Mouse (Mus musculus): ENCODE data around the gene Glrx. TPM values are rescaled to one million over a fixed set of nuclear protein-coding genes. Genes with fewer than 3 reads are reported as not detected.
A peak's percentile ranks its signal among the peaks of the same experiment; 100 is the strongest.
"Not testable (repeated sequence)": the region's sequence is repeated elsewhere in the genome, so short reads cannot be mapped to it uniquely, and the experiment has no call there.

The Glrx gene
- polyA plus RNA-seq, 1 experiment, result 15.9 TPM

DNA sequence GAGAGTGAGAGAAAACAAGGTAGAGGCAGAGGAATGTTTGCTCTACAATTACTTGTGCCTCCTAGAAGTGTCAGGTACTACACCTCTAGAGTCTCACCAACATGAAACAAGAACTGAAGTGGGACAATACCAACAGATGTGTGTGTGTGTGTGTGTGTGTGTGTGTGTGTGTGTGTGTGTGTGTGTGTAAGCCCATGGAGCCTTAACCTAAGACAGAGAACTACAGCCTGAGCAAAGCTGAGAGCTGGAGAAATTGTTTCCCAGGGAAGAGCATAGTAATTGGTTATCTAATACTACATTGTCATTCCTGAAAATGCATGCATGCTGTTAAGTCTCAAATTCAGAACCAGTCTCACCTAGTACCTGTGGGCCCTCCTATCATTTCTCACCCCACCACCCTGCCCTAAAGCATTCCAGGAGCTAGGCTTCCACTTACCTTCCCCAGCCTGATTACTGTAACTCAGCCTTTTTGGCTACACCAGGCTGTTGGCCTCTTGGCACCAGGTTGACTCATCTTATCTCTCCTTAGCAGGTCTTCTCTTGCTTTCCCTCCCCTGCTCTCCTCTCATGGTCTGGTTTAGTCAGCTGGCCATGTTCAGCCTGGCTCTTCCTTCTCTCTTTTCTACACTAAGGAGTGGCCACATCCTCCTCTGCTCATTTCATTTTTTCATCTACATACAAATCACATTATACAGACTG lies 26.0 kb downstream of the Glrx start:
- H3K27ac ChIP-seq (ENCODE audit: insufficient read depth, low read length), result no peak overlapping the region
- no peaks in the 10 kb centered on the region for H3K36me3 ChIP-seq (ENCODE audit: control insufficient read depth, insufficient read depth, low read length)
- TF ChIP-seq CTCF (IDR thresholded peaks at IDR 0.05; ENCODE audit: extremely low read depth, insufficient read depth, insufficient read length, insufficient replicate concordance) (no peak), POLR2A (IDR thresholded peaks at IDR 0.05; ENCODE audit: low read depth, low read length) (no peak)
- H3K4me3 ChIP-seq (ENCODE audit: extremely low read depth, insufficient read depth, insufficient read length), result no peak overlapping the region
- no peaks in the 10 kb centered on the region for H3K27me3 ChIP-seq (ENCODE audit: control insufficient read depth, insufficient read depth, low read length)
- DNase-seq (ENCODE audit: low read depth in 1 of 2, low spot score in 2 of 2), result no peak
- H3K4me1 ChIP-seq (ENCODE audit: control insufficient read depth, insufficient read depth, insufficient read length), result no peaks in the 10 kb centered on the region

DNA sequence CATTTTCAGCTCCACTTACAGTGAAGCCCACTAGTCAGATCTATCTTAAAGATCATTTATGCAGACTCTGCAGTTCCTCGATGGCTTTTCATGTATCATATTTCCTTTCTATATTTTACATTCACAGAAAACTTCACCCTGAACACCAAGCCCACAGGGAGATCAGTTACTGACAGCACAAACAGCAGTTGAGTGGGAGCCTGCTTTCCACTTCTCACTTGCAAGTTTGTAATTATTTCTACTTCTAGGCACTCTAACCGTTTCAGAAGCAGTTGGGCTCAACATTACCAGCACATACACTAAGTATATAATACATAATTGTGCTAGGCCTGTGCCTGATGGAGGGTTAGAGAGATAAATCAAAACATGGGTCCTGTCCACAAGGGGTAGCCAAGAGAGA lies 28.2 kb downstream of the Glrx start:
- no peak overlapping the region for H3K27ac ChIP-seq (ENCODE audit: insufficient read depth, low read length)
- no peaks in the 10 kb centered on the region for H3K36me3 ChIP-seq (ENCODE audit: control insufficient read depth, insufficient read depth, low read length)
- no peaks in the 10 kb centered on the region for H3K4me1 ChIP-seq (ENCODE audit: control insufficient read depth, insufficient read depth, insufficient read length)
- no peak for DNase-seq (ENCODE audit: low read depth in 1 of 2, low spot score in 2 of 2)
- no peaks in the 10 kb centered on the region for H3K27me3 ChIP-seq (ENCODE audit: control insufficient read depth, insufficient read depth, low read length)
- WGBS, result 91% methylated on average over 2 of the region's 2 CpGs
- TF ChIP-seq CTCF (IDR thresholded peaks at IDR 0.05; ENCODE audit: extremely low read depth, insufficient read depth, insufficient read length, insufficient replicate concordance) (no peak), POLR2A (IDR thresholded peaks at IDR 0.05; ENCODE audit: low read depth, low read length) (no peak)
- H3K4me3 ChIP-seq (ENCODE audit: extremely low read depth, insufficient read depth, insufficient read length), result no peak overlapping the region

DNA sequence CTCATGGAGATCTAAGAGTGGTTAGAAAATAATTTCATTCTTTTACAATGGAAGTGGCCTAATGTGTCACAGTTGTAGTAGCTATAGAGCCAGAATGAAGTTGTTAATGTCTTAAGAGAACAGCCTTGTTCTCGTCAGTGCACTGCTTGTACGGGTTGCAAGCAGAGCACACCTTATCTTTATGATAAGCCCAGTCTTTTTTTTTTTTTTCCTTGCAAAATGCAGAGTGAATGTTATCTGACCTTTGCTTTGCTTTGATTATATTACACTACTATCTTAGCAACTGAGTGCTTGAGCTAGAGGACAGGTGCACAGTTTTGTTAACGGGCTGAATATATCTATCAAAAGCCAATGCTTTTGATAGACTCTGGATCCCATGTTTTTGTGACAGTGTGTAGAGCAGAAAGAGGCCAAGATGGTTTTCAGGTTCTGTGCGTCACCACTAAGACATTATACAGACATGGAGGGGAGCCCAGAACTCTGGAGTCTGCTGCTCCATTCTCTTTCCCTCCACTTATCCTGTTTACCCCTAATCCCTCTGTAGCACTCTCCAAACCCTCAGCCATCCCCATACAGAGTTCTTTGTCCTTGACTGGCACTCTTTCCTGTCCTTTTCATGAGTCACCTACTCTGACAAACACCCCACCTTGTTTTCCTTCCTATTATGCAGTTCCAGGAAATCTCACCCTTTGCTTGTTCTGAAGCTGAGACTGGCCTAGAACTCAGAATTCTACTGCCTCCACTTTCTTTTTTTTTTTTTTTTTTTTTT lies 35.1 kb downstream of the Glrx start:
- 90% methylated on average over 4 of the region's 4 CpGs for WGBS
- DNase-seq (ENCODE audit: low read depth in 1 of 2, low spot score in 2 of 2), result no peak
- Histone ChIP-seq H3K4me1 (ENCODE audit: control insufficient read depth, insufficient read depth, insufficient read length) (no peaks in the 10 kb centered on the region), H3K4me3 (ENCODE audit: extremely low read depth, insufficient read depth, insufficient read length) (no peak overlapping the region), H3K27me3 (ENCODE audit: control insufficient read depth, insufficient read depth, low read length) (no peaks in the 10 kb centered on the region), H3K36me3 (ENCODE audit: control insufficient read depth, insufficient read depth, low read length) (no peaks in the 10 kb centered on the region), H3K27ac (ENCODE audit: insufficient read depth, low read length) (no peak overlapping the region)
- TF ChIP-seq CTCF (IDR thresholded peaks at IDR 0.05; ENCODE audit: extremely low read depth, insufficient read depth, insufficient read length, insufficient replicate concordance) (no peak), POLR2A (IDR thresholded peaks at IDR 0.05; ENCODE audit: low read depth, low read length) (no peak)

DNA sequence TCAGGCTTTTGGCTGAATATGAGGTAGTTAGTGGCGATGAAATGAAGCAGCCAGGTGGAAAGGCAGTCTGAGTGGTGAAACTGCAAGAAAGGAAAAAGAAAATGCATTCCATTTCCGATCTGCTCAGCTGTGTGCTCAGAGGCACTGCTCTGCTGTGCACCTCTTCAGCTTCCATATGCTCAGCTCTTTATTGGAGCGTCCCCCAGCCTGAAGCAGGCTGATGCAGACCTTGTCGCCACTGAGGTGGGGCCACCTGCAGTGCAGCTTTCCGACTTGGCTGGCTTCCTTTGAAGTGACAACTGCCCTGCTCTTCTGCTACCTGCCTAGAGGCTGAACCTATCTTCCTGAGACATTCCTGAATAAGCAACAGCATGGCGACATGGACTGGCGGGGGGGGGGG lies 36.5 kb downstream of the Glrx start:
- not testable (repeated sequence) for H3K36me3 ChIP-seq (ENCODE audit: control insufficient read depth, insufficient read depth, low read length); H3K4me3 ChIP-seq (ENCODE audit: extremely low read depth, insufficient read depth, insufficient read length); H3K4me1 ChIP-seq (ENCODE audit: control insufficient read depth, insufficient read depth, insufficient read length); H3K27ac ChIP-seq (ENCODE audit: insufficient read depth, low read length); H3K27me3 ChIP-seq (ENCODE audit: control insufficient read depth, insufficient read depth, low read length); DNase-seq (ENCODE audit: low read depth in 1 of 2, low spot score in 2 of 2)
- WGBS, result 91% methylated on average over 7 of the region's 7 CpGs

DNA sequence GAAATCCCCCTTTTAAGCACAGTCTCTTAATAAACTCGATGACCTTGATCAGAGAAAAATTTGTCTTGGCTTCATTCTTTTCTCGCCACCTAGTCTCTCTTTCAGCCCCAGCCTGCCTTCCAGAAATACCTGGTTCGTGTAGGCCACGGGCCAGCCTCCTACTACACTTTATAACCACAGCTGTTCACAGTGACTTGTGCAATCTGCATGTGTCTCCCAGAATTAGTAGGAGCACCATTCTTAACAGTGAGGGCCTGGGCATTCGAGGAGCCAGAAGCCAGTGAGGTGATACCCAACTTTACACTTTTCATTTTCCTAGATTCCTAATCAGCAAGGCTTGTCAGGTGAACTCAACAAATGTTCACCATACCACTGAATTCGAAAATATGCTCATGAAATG lies 36.9 kb downstream of the Glrx start:
- DNase-seq (ENCODE audit: low read depth in 1 of 2, low spot score in 2 of 2), result no peak
- WGBS, result 88% methylated on average over 6 of the region's 6 CpGs

DNA sequence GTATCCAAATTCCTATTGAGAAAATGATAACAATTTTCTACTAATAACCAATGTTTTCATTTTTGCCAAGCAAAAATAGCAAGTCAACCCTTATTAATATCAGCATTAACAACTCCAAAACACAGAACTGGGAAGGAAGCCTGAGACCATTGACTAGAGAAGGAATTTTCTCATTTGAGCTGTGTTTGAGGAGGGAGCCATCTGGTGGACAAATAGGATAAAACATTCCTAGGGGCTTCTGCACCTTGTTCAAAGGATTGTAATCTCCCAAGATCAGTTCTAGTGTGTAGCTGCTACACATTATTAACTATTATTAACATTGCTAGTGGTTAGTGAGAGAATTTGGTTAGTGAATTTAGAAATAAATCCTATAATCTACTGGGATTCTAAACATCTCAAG lies 38.2 kb downstream of the Glrx start:
- no peaks in the 10 kb centered on the region for H3K27me3 ChIP-seq (ENCODE audit: control insufficient read depth, insufficient read depth, low read length)
- no peak overlapping the region for H3K27ac ChIP-seq (ENCODE audit: insufficient read depth, low read length)
- no peaks in the 10 kb centered on the region for H3K36me3 ChIP-seq (ENCODE audit: control insufficient read depth, insufficient read depth, low read length)
- TF ChIP-seq POLR2A (IDR thresholded peaks at IDR 0.05; ENCODE audit: low read depth, low read length) (no peak), CTCF (IDR thresholded peaks at IDR 0.05; ENCODE audit: extremely low read depth, insufficient read depth, insufficient read length, insufficient replicate concordance) (peak; percentile 28; the same call in 1 of the 2 replicates)
- DNase-seq (ENCODE audit: low read depth in 1 of 2, low spot score in 2 of 2), result peak in 1 of 2 experiments; percentile 13
- no peaks in the 10 kb centered on the region for H3K4me1 ChIP-seq (ENCODE audit: control insufficient read depth, insufficient read depth, insufficient read length)
- no peak overlapping the region for H3K4me3 ChIP-seq (ENCODE audit: extremely low read depth, insufficient read depth, insufficient read length)

More for the DNA sequence above, 36.9 kb downstream of the Glrx start:
- Histone ChIP-seq H3K4me1 (ENCODE audit: control insufficient read depth, insufficient read depth, insufficient read length) (no peaks in the 10 kb centered on the region), H3K27ac (ENCODE audit: insufficient read depth, low read length) (no peak overlapping the region), H3K4me3 (ENCODE audit: extremely low read depth, insufficient read depth, insufficient read length) (no peak overlapping the region), H3K27me3 (ENCODE audit: control insufficient read depth, insufficient read depth, low read length) (no peaks in the 10 kb centered on the region), H3K36me3 (ENCODE audit: control insufficient read depth, insufficient read depth, low read length) (no peaks in the 10 kb centered on the region)
- TF ChIP-seq CTCF (IDR thresholded peaks at IDR 0.05; ENCODE audit: extremely low read depth, insufficient read depth, insufficient read length, insufficient replicate concordance) (no peak), POLR2A (IDR thresholded peaks at IDR 0.05; ENCODE audit: low read depth, low read length) (no peak)

DNA sequence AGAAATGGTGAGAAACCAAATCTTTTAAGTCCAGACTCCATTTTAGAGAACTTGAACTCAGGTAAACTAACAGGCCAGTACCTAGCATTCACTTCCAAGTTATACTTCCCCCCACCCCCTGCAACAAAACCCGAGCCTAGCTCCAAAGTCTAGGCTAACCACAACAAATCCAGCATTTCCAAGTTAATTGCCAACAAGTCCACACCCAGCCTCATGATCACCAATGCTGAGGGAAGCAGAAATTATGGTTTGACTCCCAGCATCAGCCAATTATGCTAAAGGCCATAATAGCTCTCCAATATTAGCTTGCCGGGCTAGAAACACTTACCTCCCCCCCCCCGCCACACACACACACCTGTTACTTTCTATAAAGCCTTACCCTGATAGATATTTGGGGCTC lies 40.1 kb downstream of the Glrx start:
- no peak overlapping the region for H3K27ac ChIP-seq (ENCODE audit: insufficient read depth, low read length)
- H3K27me3 ChIP-seq (ENCODE audit: control insufficient read depth, insufficient read depth, low read length), result no peaks in the 10 kb centered on the region
- no peaks in the 10 kb centered on the region for H3K36me3 ChIP-seq (ENCODE audit: control insufficient read depth, insufficient read depth, low read length)
- TF ChIP-seq POLR2A (IDR thresholded peaks at IDR 0.05; ENCODE audit: low read depth, low read length) (no peak), CTCF (IDR thresholded peaks at IDR 0.05; ENCODE audit: extremely low read depth, insufficient read depth, insufficient read length, insufficient replicate concordance) (no peak)
- 81% methylated on average over 3 of the region's 3 CpGs for WGBS
- H3K4me1 ChIP-seq (ENCODE audit: control insufficient read depth, insufficient read depth, insufficient read length), result no peaks in the 10 kb centered on the region
- DNase-seq (ENCODE audit: low read depth in 1 of 2, low spot score in 2 of 2), result no peak
- H3K4me3 ChIP-seq (ENCODE audit: extremely low read depth, insufficient read depth, insufficient read length), result no peak overlapping the region
